Mouse (Mus musculus) mouse trophoblast stem cell (cell line): ENCODE results near the gene Slc25a10.

Experiments used
- in situ Hi-C, 2 experiments: fragments of 300-500 bp; cut with MseI, MboI; formaldehyde crosslinking; loops; 2 replicates in 1 of 2; 3 replicates in 1 of 2; pipeline ENCODE4 v1.15.1; 2025

Gene Slc25a10

DNA sequence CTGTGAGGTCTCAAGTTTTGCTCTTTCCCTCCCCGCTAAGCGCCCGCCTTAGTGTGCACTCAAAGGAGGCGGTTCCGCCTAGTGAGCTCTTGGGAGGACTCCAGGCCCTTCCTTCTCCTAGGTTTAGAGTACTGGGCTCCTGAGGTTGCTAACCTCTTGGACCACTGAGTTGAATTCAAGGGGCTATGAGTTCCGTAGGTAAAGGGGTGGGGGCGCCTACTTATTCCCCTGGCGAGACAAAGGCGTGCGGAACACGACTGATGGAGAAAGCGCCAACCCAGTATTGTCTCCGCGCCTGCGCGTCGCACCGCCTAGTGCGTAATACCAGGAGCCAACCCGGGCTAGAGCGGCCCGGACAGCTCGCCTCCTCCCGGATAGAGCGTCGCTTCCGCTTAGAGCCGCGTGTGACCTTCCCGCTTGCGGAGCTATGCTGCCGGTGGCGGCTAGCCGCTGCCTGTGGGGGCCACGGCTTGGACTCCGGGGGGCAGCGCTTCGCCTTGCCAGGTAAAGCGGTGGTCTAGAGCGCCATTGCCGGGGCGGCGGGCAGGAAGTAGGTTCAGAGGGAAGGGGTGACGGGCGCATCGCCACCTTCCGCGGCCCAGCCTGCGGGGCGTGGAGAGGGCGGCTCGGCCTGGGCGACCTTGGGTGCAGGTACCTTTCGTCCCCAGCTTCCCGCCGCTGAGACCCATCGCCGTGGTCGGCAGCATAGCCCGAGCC lies 7.2 kb upstream of the Slc25a10 start, which contains the start of gene Mrpl12:
Gene Mrpl12, plus strand, starts transcription at position 349 of the 717 bp plus-strand sequence.
- in situ Hi-C loops = no loop called here

GRCm38 (mm10) chr11:120485251-120485650 lies 6.4 kb upstream of the Slc25a10 start:
- in situ Hi-C loops = no loop called here

GRCm38 (mm10) chr11:120488516-120488915 lies 3.1 kb upstream of the Slc25a10 start:
- in situ Hi-C loops = no loop called here

- in situ Hi-C loops = no loop called here
These were observed 2.4 kb upstream of the Slc25a10 start for GRCm38 (mm10) chr11:120489054-120489761.

GRCm38 (mm10) chr11:120490291-120491046 lies 1.2 kb upstream of the Slc25a10 start:
- in situ Hi-C loops = no loop called here

- in situ Hi-C loops = no loop called here
These were observed 611 bp downstream of the Slc25a10 start for GRCm38 (mm10) chr11:120492024-120492877.

- in situ Hi-C loops = no loop called here
These were observed 1.2 kb downstream of the Slc25a10 start for GRCm38 (mm10) chr11:120492878-120493203.

- in situ Hi-C loops = no loop called here
These were observed 1.7 kb downstream of the Slc25a10 start for GRCm38 (mm10) chr11:120493351-120493750.

DNA sequence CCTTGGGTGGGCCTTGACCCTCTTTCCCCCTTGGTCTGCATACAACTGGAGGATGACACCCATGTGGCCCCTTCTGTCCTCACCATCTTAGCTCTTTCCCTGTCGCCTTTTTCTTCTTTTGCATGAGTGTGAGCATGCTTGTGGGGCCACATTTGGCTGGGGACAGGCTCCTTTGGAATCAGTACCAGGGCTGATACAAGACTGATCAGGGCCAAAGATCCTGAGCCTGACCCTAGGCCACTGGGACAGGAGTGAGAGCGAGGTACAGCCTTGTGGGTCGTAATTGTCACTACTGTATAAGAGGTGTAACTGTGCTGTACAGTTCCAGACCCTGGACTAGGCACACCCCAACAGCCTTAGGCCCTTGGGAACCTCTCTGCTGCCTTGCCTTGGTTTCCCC lies 2.3 kb downstream of the Slc25a10 start:
- in situ Hi-C loops = no loop called here

DNA sequence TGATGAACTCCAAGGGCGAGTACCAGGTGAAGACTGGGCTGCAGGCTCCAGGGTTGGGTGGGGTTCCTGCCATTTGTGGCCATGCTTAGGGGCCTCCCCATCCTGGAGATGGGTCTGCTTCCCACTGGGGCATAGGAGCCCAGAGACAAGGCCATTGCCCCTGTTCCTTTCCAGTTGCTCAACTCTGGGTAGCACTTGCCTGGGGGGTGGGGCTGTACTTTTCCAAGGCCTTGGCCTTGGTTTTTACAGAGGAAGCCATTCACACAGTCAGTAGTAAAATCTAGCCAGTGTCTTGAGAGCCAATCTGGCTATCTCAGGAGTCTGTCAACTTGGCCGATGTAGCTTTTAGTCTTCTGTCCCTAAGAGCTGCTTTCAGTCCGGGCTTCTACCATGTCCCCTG lies 5.8 kb downstream of the Slc25a10 start:
- in situ Hi-C loops = no loop called here

GRCm38 (mm10) chr11:120498226-120498625 lies 6.6 kb downstream of the Slc25a10 start:
- in situ Hi-C loops = no loop called here

DNA sequence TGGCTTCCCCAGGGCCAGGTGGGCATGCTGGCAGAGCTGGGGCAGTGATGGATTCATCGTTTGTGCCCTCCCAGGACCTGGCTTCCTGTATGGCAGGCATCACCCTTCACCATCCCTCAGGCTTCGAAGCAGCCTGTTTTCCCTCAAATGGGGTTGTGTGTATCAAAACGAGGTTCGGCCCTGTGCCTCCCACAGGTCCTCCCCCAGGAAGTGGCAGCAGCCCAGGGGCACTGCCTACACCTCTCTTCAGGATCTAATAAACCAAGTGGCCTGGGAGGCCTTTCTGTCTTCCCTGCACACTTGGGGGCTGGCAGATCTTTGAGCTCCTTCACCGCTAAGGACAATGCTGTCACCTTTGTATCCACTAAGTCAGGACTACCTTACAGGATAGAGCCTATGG lies 7.3 kb downstream of the Slc25a10 start:
- in situ Hi-C loops = no loop called here

DNA sequence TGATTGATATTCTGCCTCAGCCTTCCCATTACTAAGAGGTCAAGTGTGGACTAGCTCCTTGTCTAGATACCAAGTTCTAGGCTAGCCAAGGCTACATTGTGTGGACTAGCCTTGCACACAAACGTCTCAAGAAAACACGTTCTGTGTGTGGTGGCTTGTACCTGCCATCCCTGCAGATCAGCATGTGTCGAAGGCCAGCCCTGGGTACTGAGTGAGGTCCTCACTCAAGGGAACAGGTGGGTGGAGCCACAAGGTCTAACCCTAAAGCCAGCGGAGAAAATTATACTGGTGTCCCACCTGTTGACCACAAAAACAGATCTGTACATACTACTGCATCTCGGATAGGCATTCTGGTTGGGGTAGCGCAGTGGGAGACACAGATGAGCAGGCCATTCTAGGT lies 8.3 kb downstream of the Slc25a10 start:
- in situ Hi-C loops = no loop called here

DNA sequence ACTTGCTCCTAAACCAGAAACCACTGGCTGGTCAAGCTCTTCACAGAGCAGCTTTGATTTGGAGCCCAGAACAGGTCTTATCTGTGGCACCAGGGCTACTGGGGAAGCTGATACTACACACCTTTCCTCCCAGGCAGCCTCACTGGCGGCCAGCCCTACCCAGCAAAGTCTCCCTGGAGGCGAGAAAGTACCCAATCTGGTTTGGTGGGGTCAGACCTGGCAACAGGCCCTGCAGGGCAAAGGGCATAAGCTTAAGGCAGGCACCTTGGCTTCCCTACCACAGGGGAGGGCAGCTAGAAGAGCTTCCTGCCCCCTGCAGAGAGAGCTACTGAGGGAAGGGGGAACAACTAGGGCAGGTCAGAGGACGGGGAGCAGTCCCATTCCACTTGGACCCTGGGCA lies 8.7 kb downstream of the Slc25a10 start:
- in situ Hi-C loops = no loop called here

DNA sequence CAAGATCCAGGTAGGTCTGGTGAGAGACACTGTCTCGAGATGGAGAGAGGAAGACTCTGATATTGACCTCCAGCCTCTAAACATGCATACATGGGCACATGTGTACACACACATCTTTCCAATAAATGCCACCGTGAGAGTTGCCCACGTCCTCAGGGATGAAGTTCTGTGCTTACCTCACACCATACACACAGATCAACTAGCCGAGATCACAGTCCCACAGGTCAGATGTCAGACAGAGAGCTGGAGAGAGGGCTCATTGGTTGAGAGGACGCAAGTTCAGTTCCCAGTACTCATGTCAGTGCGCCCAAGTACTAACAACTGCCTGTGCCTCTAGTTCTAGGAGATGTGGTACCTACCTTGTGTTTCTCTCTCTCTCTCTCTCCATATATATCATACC lies 9.4 kb downstream of the Slc25a10 start:
- in situ Hi-C loops = no loop called here

- in situ Hi-C loops = no loop called here
These were observed 10.1 kb downstream of the Slc25a10 start for GRCm38 (mm10) chr11:120501701-120502100.

DNA sequence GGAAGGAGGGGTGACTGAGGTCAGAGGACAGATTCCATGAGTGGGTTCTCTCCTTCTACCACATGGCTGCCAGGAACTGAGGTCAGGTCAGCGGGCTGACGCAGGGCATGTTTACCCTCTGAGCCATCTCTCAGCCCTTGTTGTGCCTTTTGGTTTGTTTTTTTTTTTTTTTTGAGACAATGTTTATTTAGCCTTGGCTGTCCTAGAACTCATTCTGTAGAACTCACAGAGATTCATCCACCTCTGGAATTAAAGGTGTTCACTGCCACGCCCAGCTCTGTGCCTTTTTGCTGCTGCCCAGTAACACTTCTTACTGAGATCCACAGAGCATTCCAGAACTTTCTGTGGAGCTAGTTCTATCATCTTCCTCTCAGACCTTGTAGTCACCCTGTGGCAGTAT lies 14.0 kb downstream of the Slc25a10 start:
- in situ Hi-C loops = no loop called here

GRCm38 (mm10) chr11:120506899-120507298 lies 15.3 kb downstream of the Slc25a10 start:
- in situ Hi-C loops = no loop called here

DNA sequence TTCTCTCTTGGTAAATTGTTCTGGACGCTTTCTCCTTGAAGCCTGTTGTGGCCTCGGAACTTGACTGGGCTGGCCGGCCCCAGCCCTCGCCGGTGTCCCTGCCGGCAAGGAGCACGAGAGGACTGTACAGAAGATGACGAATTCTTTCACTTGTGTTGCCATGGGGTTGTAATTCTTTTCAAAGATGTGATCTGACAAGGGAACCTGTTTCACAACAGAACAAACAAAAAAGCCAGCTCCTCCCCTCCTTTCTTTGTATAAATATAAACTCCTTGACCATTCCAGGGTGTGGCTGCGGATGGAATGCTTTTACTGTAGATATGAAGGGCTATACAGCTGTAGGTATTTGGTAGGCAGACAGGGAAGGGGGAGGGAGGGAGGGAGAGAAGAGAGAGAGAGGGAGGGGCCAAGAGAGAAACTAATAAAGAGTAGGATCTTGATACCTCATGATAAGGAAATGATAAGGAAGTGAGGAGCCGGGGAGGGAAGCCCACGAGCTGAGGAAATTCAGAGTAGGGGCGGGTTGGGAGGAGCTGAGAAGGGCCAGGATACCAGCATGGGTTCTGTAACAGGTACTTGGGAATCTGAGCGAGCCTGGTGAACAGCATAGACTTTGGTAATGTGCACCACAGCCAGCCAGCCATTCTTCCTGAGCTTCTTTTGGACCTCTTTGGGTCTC lies 16.1 kb downstream of the Slc25a10 start:
- in situ Hi-C loops = no loop called here

- in situ Hi-C loops = no loop called here
These were observed 16.7 kb downstream of the Slc25a10 start for GRCm38 (mm10) chr11:120508290-120508870.

DNA sequence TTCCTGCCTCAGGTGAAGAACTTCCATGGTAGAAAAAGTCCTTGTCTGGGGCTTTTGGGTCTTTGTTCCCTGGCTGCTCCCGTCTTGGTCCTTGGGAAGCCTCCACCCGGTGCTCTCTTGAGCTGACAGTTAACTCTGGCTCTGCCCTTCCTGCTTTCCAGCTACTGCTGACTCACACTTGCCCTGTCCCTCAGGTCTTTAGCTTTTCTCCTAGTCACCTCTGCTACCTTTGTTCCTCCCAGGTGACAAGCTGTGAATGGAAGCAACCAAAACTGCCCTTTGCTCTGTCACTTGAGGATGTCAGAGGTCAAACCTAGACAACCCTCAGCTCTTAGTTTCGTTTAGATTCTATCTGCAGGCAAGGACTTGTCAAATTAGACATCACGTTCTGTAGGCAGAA lies 18.3 kb downstream of the Slc25a10 start:
- in situ Hi-C loops = no loop called here
